Mouse (Mus musculus) limb, embryonic 13.5 days (tissue): ENCODE measurements around the gene Dnm1. TPM values are rescaled to one million over a fixed set of nuclear protein-coding genes. Genes with fewer than 3 reads are reported as not detected.

Source experiments
- ATAC-seq: fragments of 200-750 bp; cut with Nextera tagmentation; 2 replicates; pipeline ENCODE4 v1.8.0; 2017; ENCODE audit warnings: low read depth, moderate number of reproducible peaks, moderate TSS enrichment; ENCODE audit not compliant: low FRiP score
- H3K27ac ChIP-seq: fragments of 300-500 bp; sonication (generic); 2 replicates; pipeline ENCODE4 v1.5.1; 2015; ENCODE audit warnings: inconsistent platforms, mild to moderate bottlenecking, moderate library complexity
- H3K27me3 ChIP-seq: fragments of 300-500 bp; sonication (generic); 2 replicates; pipeline ENCODE4 v1.6.1; 2015; ENCODE audit warnings: mild to moderate bottlenecking, inconsistent platforms
- H3K36me3 ChIP-seq: fragments of 300-500 bp; sonication (generic); 2 replicates; pipeline ENCODE4 v1.6.1; 2015; ENCODE audit warnings: inconsistent platforms, mild to moderate bottlenecking, moderate library complexity
- H3K4me1 ChIP-seq: fragments of 300-500 bp; sonication (generic); 2 replicates; pipeline ENCODE4 v1.6.1; 2015; ENCODE audit warnings: inconsistent platforms
- H3K4me2 ChIP-seq: fragments of 300-500 bp; sonication (generic); replicated peaks from 2 replicates; pipeline ENCODE4 v1.6.1; 2015; ENCODE audit warnings: inconsistent platforms, mild to moderate bottlenecking, moderate library complexity
- H3K4me3 ChIP-seq: fragments of 300-500 bp; sonication (generic); 2 replicates; pipeline ENCODE4 v1.5.1; 2015; ENCODE audit warnings: moderate library complexity, mild to moderate bottlenecking, inconsistent platforms
- H3K9ac ChIP-seq: fragments of 300-500 bp; sonication (generic); 2 replicates; pipeline ENCODE4 v1.6.1; 2015; ENCODE audit warnings: mild to moderate bottlenecking, inconsistent platforms
- H3K9me3 ChIP-seq: fragments of 300-500 bp; sonication (generic); 2 replicates; pipeline ENCODE4 v1.6.1; 2016; ENCODE audit warnings: inconsistent platforms
- WGBS: fragments of 180-500 bp; shearing (Covaris S2); methylation state at CpG from one replicate; pipeline ENCODE4 v1.1.7; 2015; 5-methylcytosine and 5-hydroxymethylcytosine counted together
- polyA plus RNA-seq: library from polyadenylated mRNA; unstranded; fragments of >200 nt; fragmentation: Nextera tagmentation; extraction: Ambion mirVana; gene quantifications from 2 replicates; pipeline ENCODE4 v1.2.1, GENCODE M21; 2015

Dnm1 gene
- polyA plus RNA-seq, 1 experiment from 2014 or later: 32.5 TPM

GRCm38 (mm10) chr2:32328911-32329460 is 24.2 kb downstream of the Dnm1 start:
- no peaks in the 10 kb centered on the region for H3K27me3 ChIP-seq
- peak overlapping the region; percentile 19; the same call in 1 of the 2 replicates for H3K4me2 ChIP-seq
- H3K4me1 ChIP-seq: peaks cover 47% of the 10 kb centered on the region
- no peak overlapping the region for H3K4me3 ChIP-seq
- peak overlapping the region; percentile 50 for H3K9ac ChIP-seq
- ATAC-seq: no peak
- 21% methylated on average over 13 of the region's 13 CpGs for WGBS
- H3K27ac ChIP-seq: peak overlapping the region; percentile 93
- no peaks in the 10 kb centered on the region for H3K9me3 ChIP-seq
- peaks cover 68% of the 10 kb centered on the region for H3K36me3 ChIP-seq

- Histone ChIP-seq H3K36me3 (peaks cover 64% of the 10 kb centered on the region), H3K27ac (peak overlapping the region; percentile 55; the same call in 1 of the 2 replicates), H3K9ac (no peak overlapping the region), H3K4me3 (no peak overlapping the region), H3K9me3 (no peaks in the 10 kb centered on the region), H3K4me1 (peaks cover 48% of the 10 kb centered on the region), H3K27me3 (no peaks in the 10 kb centered on the region), H3K4me2 (no peak overlapping the region)
- 64% methylated on average over 4 of the region's 4 CpGs for WGBS
- no peak for ATAC-seq
Observed at GRCm38 (mm10) chr2:32327200-32327599, 25.9 kb downstream of the Dnm1 start.

- Histone ChIP-seq H3K4me1 (peaks cover 57% of the 10 kb centered on the region), H3K36me3 (peaks cover 50% of the 10 kb centered on the region), H3K27me3 (no peaks in the 10 kb centered on the region), H3K9ac (no peak overlapping the region), H3K27ac (no peak overlapping the region), H3K4me2 (no peak overlapping the region), H3K9me3 (no peaks in the 10 kb centered on the region), H3K4me3 (no peak overlapping the region)
- no peak for ATAC-seq
- WGBS: 63% methylated on average over 7 of the region's 7 CpGs
Observed at GRCm38 (mm10) chr2:32325342-32325741, 27.8 kb downstream of the Dnm1 start.

GRCm38 (mm10) chr2:32324322-32324721 is 28.8 kb downstream of the Dnm1 start:
- Histone ChIP-seq H3K27ac (no peak overlapping the region), H3K9ac (no peak overlapping the region), H3K27me3 (no peaks in the 10 kb centered on the region), H3K4me2 (no peak overlapping the region), H3K9me3 (no peaks in the 10 kb centered on the region), H3K36me3 (peaks cover 50% of the 10 kb centered on the region), H3K4me3 (no peak overlapping the region), H3K4me1 (peaks cover 57% of the 10 kb centered on the region)
- ATAC-seq: no peak
- 65% methylated on average over 4 of the region's 4 CpGs for whole genome bisulfite sequencing

GRCm38 (mm10) chr2:32322754-32323741 is 30.1 kb downstream of the Dnm1 start:
- H3K4me1 ChIP-seq: peaks cover 50% of the 10 kb centered on the region
- ATAC-seq: no peak
- WGBS: 83% methylated on average over 7 of the region's 7 CpGs
- no peak overlapping the region for H3K4me3 ChIP-seq
- H3K4me2 ChIP-seq: no peak overlapping the region
- peak overlapping the region; percentile 7; the same call in 1 of the 2 replicates for H3K27ac ChIP-seq
- H3K9me3 ChIP-seq: no peaks in the 10 kb centered on the region
- no peak overlapping the region for H3K9ac ChIP-seq
- peaks cover 48% of the 10 kb centered on the region for H3K36me3 ChIP-seq
- H3K27me3 ChIP-seq: no peaks in the 10 kb centered on the region

- Histone ChIP-seq H3K36me3 (peaks cover 42% of the 10 kb centered on the region), H3K9me3 (no peaks in the 10 kb centered on the region), H3K4me1 (peaks cover 53% of the 10 kb centered on the region), H3K4me2 (no peak overlapping the region), H3K4me3 (no peak overlapping the region), H3K27ac (peak overlapping the region; percentile 63; the same call in 1 of the 2 replicates), H3K27me3 (no peaks in the 10 kb centered on the region), H3K9ac (no peak overlapping the region)
- no peak for ATAC-seq
- WGBS: 70% methylated on average over 9 of the region's 9 CpGs
Observed at GRCm38 (mm10) chr2:32321591-32322298, 31.4 kb downstream of the Dnm1 start.

- H3K4me2 ChIP-seq: peak overlapping the region; percentile 88
- 45% methylated on average over 11 of the region's 11 CpGs for WGBS
- H3K9ac ChIP-seq: no peak overlapping the region
- H3K27me3 ChIP-seq: no peaks in the 10 kb centered on the region
- H3K36me3 ChIP-seq: peaks cover 33% of the 10 kb centered on the region
- peaks cover 55% of the 10 kb centered on the region for H3K4me1 ChIP-seq
- no peak overlapping the region for H3K4me3 ChIP-seq
- H3K27ac ChIP-seq: peak overlapping the region; percentile 100
- no peak for ATAC-seq
- H3K9me3 ChIP-seq: no peaks in the 10 kb centered on the region
Observed at GRCm38 (mm10) chr2:32320721-32321120, 32.4 kb downstream of the Dnm1 start.

GRCm38 (mm10) chr2:32319586-32320580 is 33.3 kb downstream of the Dnm1 start:
- 8% methylated on average over 9 of the region's 9 CpGs for WGBS
- Histone ChIP-seq H3K36me3 (peaks cover 28% of the 10 kb centered on the region), H3K9ac (peak overlapping the region; percentile 51; the same call in 1 of the 2 replicates), H3K27ac (peak overlapping the region; percentile 100), H3K4me2 (peak overlapping the region; percentile 88), H3K27me3 (no peaks in the 10 kb centered on the region), H3K9me3 (no peaks in the 10 kb centered on the region), H3K4me3 (peak overlapping the region; percentile 69), H3K4me1 (peaks cover 60% of the 10 kb centered on the region)
- ATAC-seq: peak; percentile 41

- Histone ChIP-seq H3K27ac (peak overlapping the region; percentile 100), H3K4me2 (peak overlapping the region; percentile 88), H3K4me1 (peaks cover 63% of the 10 kb centered on the region), H3K4me3 (peak overlapping the region; percentile 69), H3K36me3 (peaks cover 27% of the 10 kb centered on the region), H3K9me3 (no peaks in the 10 kb centered on the region), H3K9ac (peak overlapping the region; percentile 91), H3K27me3 (no peaks in the 10 kb centered on the region)
- ATAC-seq: no peak
- WGBS: 37% methylated on average over 14 of the region's 14 CpGs
Observed at GRCm38 (mm10) chr2:32318709-32319585, 34.2 kb downstream of the Dnm1 start.

- 1% methylated on average over 17 of the region's 19 CpGs for WGBS
- Histone ChIP-seq H3K4me3 (peak overlapping the region; percentile 69), H3K4me1 (peaks cover 63% of the 10 kb centered on the region), H3K9me3 (no peaks in the 10 kb centered on the region), H3K27me3 (no peaks in the 10 kb centered on the region), H3K27ac (peak overlapping the region; percentile 100), H3K36me3 (peaks cover 28% of the 10 kb centered on the region), H3K4me2 (peak overlapping the region; percentile 88), H3K9ac (peak overlapping the region; percentile 91)
- peak; percentile 82 for ATAC-seq
Observed at GRCm38 (mm10) chr2:32317791-32318417, 35.2 kb downstream of the Dnm1 start.
